Comparison of ENCODE assay signal across 25 mouse cellular contexts in genomic region chr3:29106016-29106723, GRCm38 (mm10). TPM values are rescaled to one million over a fixed set of nuclear protein-coding genes. Genes with fewer than 3 reads are reported as not detected.
A peak's percentile ranks its signal among the peaks of the same experiment; 100 is the strongest.
DNase-seq lines count a peak whose midpoint lies in the region; ATAC-seq and TF ChIP-seq lines count a peak whose summit lies in the region.
"Had no signal": no experiment of that assay in that cellular context is flagged by ENCODE, and none has a peak within 500 bp of the region (broad histone marks: within the 10 kb centered on the region; RNA-seq: fewer than 3 reads in every experiment).

No protein-coding gene starts in this region.

- no peaks in the 10 kb centered on the region for H3K36me3 ChIP-seq in hindbrain, embryonic 16.5 days (ENCODE audit: control insufficient read depth, insufficient read depth, low read length)
- H3K36me3 ChIP-seq: embryonic facial prominence, embryonic 10.5 days; embryonic facial prominence, embryonic 12.5 days; forebrain, embryonic 15.5 days; G1E had no signal

- no peak for DNase-seq in T-cell, adult 2 months (ENCODE audit: low spot score)
- DNase-seq in left cerebral cortex, adult 9 months (ENCODE audit: low spot score in 2 of 2) = no peak
- DNase-seq: adrenal gland, adult 2 months; adrenal gland, postnatal 10 days; adrenal gland, postnatal 25 days; B cell, adult 2 months; cerebellum, adult 11 months; cerebellum, adult 18-20 months; cerebellum, adult 8-10 months; cerebellum, adult 9-11 months; cerebellum, postnatal 14 days; cerebellum, postnatal 36 days; forebrain, postnatal 0 days had no signal

- TF ChIP-seq CTCF in bone marrow macrophage, adult 2 months (IDR thresholded peaks at IDR 0.05; ENCODE audit: low read depth, low read length) = no peak

- WGBS in hindbrain, embryonic 16.5 days = 86% methylated on average over 3 of the region's 3 CpGs

- no peaks in the 10 kb centered on the region for H3K27me3 ChIP-seq in hindbrain, embryonic 16.5 days (replicated peaks; ENCODE audit: control insufficient read depth, insufficient read depth, low read length)
- H3K27me3 ChIP-seq: CH12.LX; embryonic facial prominence, embryonic 12.5 days; forebrain, embryonic 13.5 days; forebrain, embryonic 15.5 days had no signal

- 0 out of 2 replicates have a peak overlapping the region, but pooled peaks have one; percentile 14 for H3K27ac ChIP-seq in bone marrow macrophage, adult 2 months (ENCODE audit: insufficient read depth, low read depth, low read length)
- H3K27ac ChIP-seq in hindbrain, embryonic 16.5 days (ENCODE audit: low read depth, low read length) = no peak overlapping the region
- H3K27ac ChIP-seq: embryonic facial prominence, embryonic 10.5 days; embryonic facial prominence, embryonic 12.5 days; forebrain, embryonic 13.5 days; forebrain, embryonic 15.5 days had no signal

- H3K4me3 ChIP-seq in bone marrow macrophage, adult 2 months (ENCODE audit: insufficient read depth, low read length) = no peak overlapping the region
- H3K4me3 ChIP-seq in hindbrain, embryonic 16.5 days (ENCODE audit: low read length) = no peak overlapping the region
- H3K4me3 ChIP-seq: embryonic facial prominence, embryonic 10.5 days; embryonic facial prominence, embryonic 12.5 days; forebrain, embryonic 13.5 days; forebrain, embryonic 15.5 days had no signal

- H3K9me3 ChIP-seq in hindbrain, embryonic 16.5 days (ENCODE audit: control insufficient read depth, low read length) = no peaks in the 10 kb centered on the region
- H3K9me3 ChIP-seq: embryonic facial prominence, embryonic 10.5 days; embryonic facial prominence, embryonic 12.5 days; forebrain, embryonic 13.5 days; forebrain, embryonic 15.5 days; G1E had no signal

- peaks cover 6% of the 10 kb centered on the region; the same call in 1 of the 2 replicates for H3K4me1 ChIP-seq in bone marrow macrophage, adult 2 months (ENCODE audit: control insufficient read depth, insufficient read depth, low read length)
- no peaks in the 10 kb centered on the region for H3K4me1 ChIP-seq in hindbrain, embryonic 16.5 days (ENCODE audit: control insufficient read depth, insufficient read depth, low read depth, low read length)
- H3K4me1 ChIP-seq: embryonic facial prominence, embryonic 10.5 days; embryonic facial prominence, embryonic 12.5 days; forebrain, embryonic 13.5 days; forebrain, embryonic 15.5 days had no signal

- no peak overlapping the region for H3K9ac ChIP-seq in hindbrain, embryonic 16.5 days (ENCODE audit: low read depth, low read length)
- H3K9ac ChIP-seq: embryonic facial prominence, embryonic 12.5 days; forebrain, embryonic 13.5 days; forebrain, embryonic 15.5 days; forebrain, postnatal 0 days had no signal

- no peak for TF ChIP-seq POLR2A in bone marrow macrophage, adult 2 months (IDR thresholded peaks at IDR 0.05; ENCODE audit: borderline replicate concordance, low read depth, low read length)

- no peak overlapping the region for H3K4me2 ChIP-seq in hindbrain, embryonic 16.5 days (ENCODE audit: low read length)
- H3K4me2 ChIP-seq: embryonic facial prominence, embryonic 12.5 days; forebrain, embryonic 13.5 days; forebrain, embryonic 15.5 days had no signal

- peak; percentile 77 for ATAC-seq in granulocyte monocyte progenitor cell, adult 5-6 weeks (replicated peaks; ENCODE audit: poor library complexity, severe bottlenecking)
- peak; percentile 43 for ATAC-seq in megakaryocyte, adult 5-6 weeks (ENCODE audit: poor library complexity, severe bottlenecking)
- ATAC-seq in hindbrain, embryonic 16.5 days = no peak
- ATAC-seq: CD4-positive, CD25-positive, alpha-beta regulatory T cell, adult 4 months; forebrain, embryonic 13.5 days; forebrain, embryonic 15.5 days; forebrain, postnatal 0 days; Patski had no signal

RNA-seq across cellular contexts. Expression of gene Egfem1, which starts 24.3 kb away (rescaled TPM):
- not detected in 2 replicates for polyA plus RNA-seq in bone marrow macrophage, adult 2 months (2012; ENCODE audit: insufficient read depth, insufficient read length, missing spikeins)
- total RNA-seq in granulocyte monocyte progenitor cell, adult 5-6 weeks (2014; fragmentation: Nextera tagmentation) = not detected in 2 replicates
- total RNA-seq in granulocyte monocyte progenitor cell, adult 5-6 weeks (2017) = not detected in 2 replicates
- total RNA-seq in megakaryocyte, adult 5-6 weeks (2015) = not detected in 2 replicates
- not detected in 2 replicates for total RNA-seq in megakaryocyte, adult 5-6 weeks (2017)
- polyA plus RNA-seq in hindbrain, embryonic 16.5 days (2015; fragmentation: Nextera tagmentation; extraction: Ambion mirVana) = 4.6 and 6.4 TPM in 2 replicates
- total RNA-seq: adrenal gland, adult 2 months; CH12.LX had no signal
- polyA plus RNA-seq: CD4-positive, CD25-positive, alpha-beta regulatory T cell, adult 4 months; G1E; Patski had no signal
